Mouse (Mus musculus): Measurements from ENCODE around the gene Cipc. TPM values are rescaled to one million over a fixed set of nuclear protein-coding genes. Genes with fewer than 3 reads are reported as not detected.

Gene Cipc
- polyA plus RNA-seq, 1 experiment from 2014 or later = 3.2 TPM

DNA sequence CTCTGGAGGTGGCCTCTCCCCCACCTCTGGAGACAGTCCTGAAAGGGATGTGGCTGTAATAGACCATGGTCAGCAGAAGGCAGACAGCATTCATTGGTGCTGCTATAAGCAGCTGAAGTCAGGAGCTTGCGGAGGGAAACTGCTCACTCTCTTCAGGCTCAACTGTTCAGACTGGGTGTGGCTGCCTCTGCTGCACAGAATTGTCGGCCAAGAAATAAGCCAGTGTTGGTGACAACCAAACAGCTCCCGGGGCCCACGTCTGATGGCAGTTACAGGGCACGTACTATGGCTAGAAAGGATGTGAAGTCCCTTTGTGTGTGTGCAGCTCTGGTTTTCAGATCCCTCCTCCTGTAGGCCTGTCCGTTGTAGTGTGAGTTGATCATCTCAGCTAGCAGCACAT, 32.1 kb upstream of the Cipc start:
- WGBS = 39% methylated on average over 6 of the region's 6 CpGs
- Histone ChIP-seq H3K36me3 (ENCODE audit: control insufficient read depth, insufficient read depth) (no peaks in the 10 kb centered on the region), H3K27ac (ENCODE audit: low read depth, low read length) (no peak overlapping the region), H3K4me2 (replicated peaks; ENCODE audit: low read depth) (no peak overlapping the region), H3K4me1 (replicated peaks; ENCODE audit: control insufficient read depth, insufficient read depth, low read length) (0 out of 2 replicates have a peak, but pooled peaks cover 3% of the 10 kb centered on the region), H3K9me3 (ENCODE audit: control insufficient read depth) (no peaks in the 10 kb centered on the region), H3K27me3 (replicated peaks; ENCODE audit: control insufficient read depth, insufficient read depth, low read length) (no peaks in the 10 kb centered on the region), H3K9ac (ENCODE audit: low read depth, low read length) (no peak overlapping the region), H3K4me3 (ENCODE audit: low read depth, low read length) (no peak overlapping the region)
- no peak for TF ChIP-seq CTCF (IDR thresholded peaks at IDR 0.05; ENCODE audit: low read depth)
- no peak for ATAC-seq

DNA sequence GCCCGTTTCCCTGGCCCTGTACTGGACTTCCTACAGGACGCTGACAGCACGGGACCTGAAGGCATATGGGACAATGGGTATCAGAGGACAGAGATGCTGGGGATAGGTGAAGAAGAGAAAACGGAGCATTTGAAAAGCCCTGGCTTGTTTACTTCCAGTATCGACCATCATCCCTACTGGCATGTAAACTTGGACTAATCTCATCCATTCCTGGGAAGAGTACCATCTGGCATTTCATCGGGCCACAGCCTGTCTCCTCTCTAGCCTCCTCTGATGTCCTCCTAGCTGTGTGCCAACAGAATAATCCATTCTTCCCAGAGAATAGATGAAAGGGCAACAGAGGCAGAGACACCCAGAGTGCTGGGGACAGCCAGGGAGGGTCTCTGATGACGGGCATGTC, 31.2 kb upstream of the Cipc start:
- H3K27ac ChIP-seq (ENCODE audit: low read depth, low read length) = no peak overlapping the region
- no peak for TF ChIP-seq CTCF (IDR thresholded peaks at IDR 0.05; ENCODE audit: low read depth)
- H3K27me3 ChIP-seq (replicated peaks; ENCODE audit: control insufficient read depth, insufficient read depth, low read length) = no peaks in the 10 kb centered on the region
- no peak overlapping the region for H3K4me2 ChIP-seq (replicated peaks; ENCODE audit: low read depth)
- H3K4me1 ChIP-seq (replicated peaks; ENCODE audit: control insufficient read depth, insufficient read depth, low read length) = 0 out of 2 replicates have a peak, but pooled peaks cover 3% of the 10 kb centered on the region
- WGBS = 79% methylated on average over 7 of the region's 7 CpGs
- no peak for ATAC-seq
- no peaks in the 10 kb centered on the region for H3K36me3 ChIP-seq (ENCODE audit: control insufficient read depth, insufficient read depth)
- H3K9me3 ChIP-seq (ENCODE audit: control insufficient read depth) = no peaks in the 10 kb centered on the region
- H3K4me3 ChIP-seq (ENCODE audit: low read depth, low read length) = no peak overlapping the region
- no peak overlapping the region for H3K9ac ChIP-seq (ENCODE audit: low read depth, low read length)

DNA sequence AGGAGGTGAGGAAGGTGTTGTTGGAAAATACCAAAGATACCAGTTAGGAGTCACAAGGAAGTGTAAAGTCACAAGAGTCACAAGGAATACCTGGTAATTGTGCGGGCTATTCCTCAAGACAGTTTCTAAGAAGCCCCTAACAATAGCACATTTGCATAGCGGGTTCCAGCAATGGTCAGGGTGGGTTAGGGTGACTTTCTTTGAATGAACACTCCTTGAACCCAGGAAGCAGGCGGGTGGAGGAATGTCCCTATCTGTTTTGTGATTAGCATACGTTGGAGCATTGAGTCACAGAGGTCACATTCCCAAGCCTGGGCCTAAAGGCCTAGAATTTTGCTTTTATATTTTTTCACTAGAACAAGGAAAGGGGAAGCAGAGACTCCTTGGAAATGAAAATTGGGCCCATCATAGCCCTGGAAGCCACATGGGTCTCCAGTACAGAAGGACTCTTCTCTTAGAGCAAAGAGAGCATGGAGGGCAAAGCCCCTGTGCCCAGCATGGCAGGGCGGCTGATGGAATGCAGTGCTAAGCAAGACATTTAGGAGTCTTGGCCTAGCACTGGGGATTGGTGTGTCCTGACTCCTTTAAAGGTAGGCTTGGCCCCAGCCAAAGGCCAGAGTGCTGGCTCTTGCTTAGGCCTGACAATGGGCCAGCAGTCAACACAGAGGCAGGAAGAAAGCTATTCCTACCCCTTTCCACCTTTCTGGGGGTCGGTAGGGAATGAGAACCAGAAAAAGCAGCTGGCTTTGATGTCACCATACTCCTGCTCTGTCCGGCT, 29.9 kb upstream of the Cipc start:
- H3K4me2 ChIP-seq (replicated peaks; ENCODE audit: low read depth) = no peak overlapping the region
- no peak for ATAC-seq
- TF ChIP-seq CTCF (IDR thresholded peaks at IDR 0.05; ENCODE audit: low read depth) = no peak
- H3K9ac ChIP-seq (ENCODE audit: low read depth, low read length) = no peak overlapping the region
- no peak overlapping the region for H3K4me3 ChIP-seq (ENCODE audit: low read depth, low read length)
- WGBS = 76% methylated on average over 7 of the region's 7 CpGs
- no peaks in the 10 kb centered on the region for H3K27me3 ChIP-seq (replicated peaks; ENCODE audit: control insufficient read depth, insufficient read depth, low read length)
- H3K9me3 ChIP-seq (ENCODE audit: control insufficient read depth) = no peaks in the 10 kb centered on the region
- H3K36me3 ChIP-seq (ENCODE audit: control insufficient read depth, insufficient read depth) = no peaks in the 10 kb centered on the region
- no peak overlapping the region for H3K27ac ChIP-seq (ENCODE audit: low read depth, low read length)
- 0 out of 2 replicates have a peak, but pooled peaks cover 3% of the 10 kb centered on the region for H3K4me1 ChIP-seq (replicated peaks; ENCODE audit: control insufficient read depth, insufficient read depth, low read length)

DNA sequence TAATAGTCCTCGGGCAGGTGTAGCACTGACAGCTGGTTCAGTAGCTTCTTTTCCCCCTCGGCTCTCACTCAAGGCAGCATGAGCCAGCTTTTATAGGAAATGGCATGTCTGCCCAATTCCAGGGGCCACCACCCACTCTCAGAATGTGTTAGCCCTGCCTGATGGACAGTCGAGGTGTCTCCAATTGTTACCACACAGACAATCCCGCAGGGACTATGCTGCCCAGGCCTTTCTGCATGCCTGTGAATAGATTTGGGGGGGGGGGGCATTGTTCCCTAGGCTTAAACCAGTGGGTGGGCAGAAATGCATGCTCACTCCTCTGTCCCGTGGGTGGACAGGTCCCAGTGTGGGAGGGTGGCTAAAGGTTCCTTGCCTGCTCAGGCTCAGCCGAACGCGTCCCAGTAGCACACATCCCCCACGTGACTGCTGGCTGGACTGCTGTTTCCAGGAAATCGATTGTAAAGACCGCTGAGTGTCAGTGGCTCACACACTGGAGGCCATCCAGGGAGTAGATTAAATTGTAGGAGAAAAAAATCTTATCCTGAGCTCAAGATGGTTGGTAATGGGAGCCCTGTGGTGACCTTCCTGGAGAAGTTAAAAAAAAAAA, 28.4 kb upstream of the Cipc start:
- H3K4me3 ChIP-seq (ENCODE audit: low read depth, low read length) = no peak overlapping the region
- H3K9ac ChIP-seq (ENCODE audit: low read depth, low read length) = no peak overlapping the region
- WGBS = 17% methylated on average over 11 of the region's 11 CpGs
- H3K36me3 ChIP-seq (ENCODE audit: control insufficient read depth, insufficient read depth) = no peaks in the 10 kb centered on the region
- H3K27me3 ChIP-seq (replicated peaks; ENCODE audit: control insufficient read depth, insufficient read depth, low read length) = no peaks in the 10 kb centered on the region
- no peak overlapping the region for H3K27ac ChIP-seq (ENCODE audit: low read depth, low read length)
- 0 out of 2 replicates have a peak, but pooled peaks cover 3% of the 10 kb centered on the region for H3K4me1 ChIP-seq (replicated peaks; ENCODE audit: control insufficient read depth, insufficient read depth, low read length)
- no peaks in the 10 kb centered on the region for H3K9me3 ChIP-seq (ENCODE audit: control insufficient read depth)
- TF ChIP-seq CTCF (IDR thresholded peaks at IDR 0.05; ENCODE audit: low read depth) = no peak
- no peak overlapping the region for H3K4me2 ChIP-seq (replicated peaks; ENCODE audit: low read depth)
- 0 out of 2 replicates have a peak, but pooled peaks have one; percentile 41 for ATAC-seq

DNA sequence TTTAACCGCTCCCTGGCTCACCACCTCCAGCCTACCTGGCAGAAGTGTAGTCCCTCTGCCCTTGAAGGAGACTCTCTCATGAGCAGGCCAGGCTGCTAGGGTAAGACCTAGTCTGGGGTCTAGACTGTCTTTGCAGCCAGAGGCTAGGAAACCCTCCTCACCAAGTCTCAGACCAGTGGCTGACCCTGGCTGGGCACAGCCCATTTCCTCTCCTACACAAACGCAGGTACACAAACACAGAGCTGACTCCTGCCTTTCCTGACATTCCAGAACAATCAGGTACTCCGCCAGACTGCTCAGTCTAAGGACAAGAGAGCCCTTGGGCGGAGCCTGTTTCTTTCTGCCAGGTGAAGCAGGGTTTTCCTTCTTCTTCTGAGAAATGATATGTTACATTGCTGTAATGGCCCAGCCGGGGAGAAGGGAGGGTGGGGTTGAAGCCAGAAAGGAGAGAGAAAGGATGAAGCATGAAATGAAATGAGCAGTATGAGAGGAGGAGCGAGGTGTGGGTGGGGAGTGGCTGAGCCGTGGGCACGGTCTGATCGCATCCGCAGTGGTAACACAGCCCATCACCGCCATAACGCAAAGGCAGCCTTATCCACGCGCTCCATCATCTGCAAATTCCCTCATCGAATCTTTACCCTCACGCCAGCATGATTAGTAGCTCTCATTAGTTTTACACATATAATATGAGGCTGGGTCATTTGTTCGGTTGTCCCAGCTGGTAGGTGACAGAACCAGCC, 27.7 kb upstream of the Cipc start:
- H3K9me3 ChIP-seq (ENCODE audit: control insufficient read depth) = no peaks in the 10 kb centered on the region
- H3K4me1 ChIP-seq (replicated peaks; ENCODE audit: control insufficient read depth, insufficient read depth, low read length) = 0 out of 2 replicates have a peak, but pooled peaks cover 3% of the 10 kb centered on the region
- no peak overlapping the region for H3K9ac ChIP-seq (ENCODE audit: low read depth, low read length)
- no peak overlapping the region for H3K4me2 ChIP-seq (replicated peaks; ENCODE audit: low read depth)
- H3K27me3 ChIP-seq (replicated peaks; ENCODE audit: control insufficient read depth, insufficient read depth, low read length) = no peaks in the 10 kb centered on the region
- no peak for TF ChIP-seq CTCF (IDR thresholded peaks at IDR 0.05; ENCODE audit: low read depth)
- WGBS = 66% methylated on average over 17 of the region's 17 CpGs
- no peak for ATAC-seq
- H3K36me3 ChIP-seq (ENCODE audit: control insufficient read depth, insufficient read depth) = no peaks in the 10 kb centered on the region
- no peak overlapping the region for H3K27ac ChIP-seq (ENCODE audit: low read depth, low read length)
- H3K4me3 ChIP-seq (ENCODE audit: low read depth, low read length) = no peak overlapping the region

DNA sequence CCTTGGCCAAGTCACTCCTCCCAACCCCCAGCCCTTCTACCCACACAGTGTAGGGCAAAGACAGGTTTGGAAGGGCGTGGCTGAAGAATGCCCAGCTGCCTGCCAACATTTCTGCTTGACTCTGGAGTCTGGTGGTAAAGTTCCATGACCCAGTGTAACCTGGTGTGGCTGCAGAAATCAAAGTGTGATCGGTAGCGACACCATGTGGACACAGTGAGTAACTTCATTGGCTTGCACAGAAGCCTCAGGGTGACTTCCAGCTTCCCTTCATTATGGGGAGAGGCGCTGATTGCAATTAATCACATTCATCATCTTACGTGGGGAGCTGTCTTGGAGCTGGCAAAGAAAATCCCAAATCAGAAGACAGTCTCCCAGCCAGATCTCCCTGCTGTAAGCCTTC, 23.0 kb upstream of the Cipc start:
- ATAC-seq = peak; percentile 54
- Histone ChIP-seq H3K4me2 (replicated peaks; ENCODE audit: low read depth) (no peak overlapping the region), H3K27me3 (replicated peaks; ENCODE audit: control insufficient read depth, insufficient read depth, low read length) (no peaks in the 10 kb centered on the region), H3K9me3 (ENCODE audit: control insufficient read depth) (peaks cover 8% of the 10 kb centered on the region; the same call in 1 of the 2 replicates), H3K27ac (ENCODE audit: low read depth, low read length) (no peak overlapping the region), H3K9ac (ENCODE audit: low read depth, low read length) (no peak overlapping the region), H3K36me3 (ENCODE audit: control insufficient read depth, insufficient read depth) (no peaks in the 10 kb centered on the region), H3K4me1 (replicated peaks; ENCODE audit: control insufficient read depth, insufficient read depth, low read length) (no peaks in the 10 kb centered on the region), H3K4me3 (ENCODE audit: low read depth, low read length) (no peak overlapping the region)
- 6% methylated on average over 5 of the region's 5 CpGs for WGBS
- TF ChIP-seq CTCF (IDR thresholded peaks at IDR 0.05; ENCODE audit: low read depth) = peak; percentile 94

All from intestine, postnatal 0 days (tissue).